Mouse (Mus musculus): ENCODE data around the gene Igfals. TPM values are rescaled to one million over a fixed set of nuclear protein-coding genes. Genes with fewer than 3 reads are reported as not detected.

The Igfals gene
- total RNA-seq, 2 experiments from 2014 or later, result not detected

Other genes with a start within 250 kb of the Igfals start
- gene Tsc2, start 233.4 kb upstream of the Igfals start, total RNA-seq (2021), result 100 to 1,000 TPM; 160 to 162 TPM
- gene Nthl1, start 233.3 kb upstream of the Igfals start, total RNA-seq (2021), result 1 to 10 TPM; 3.9 to 5.3 TPM
- 10 to 100 TPM; 47.9 to 52.4 TPM for gene Slc9a3r2, start 215.7 kb upstream of the Igfals start, total RNA-seq (2021)
- 1 to 10 TPM; 3.7 to 3.9 TPM for gene Npw, start 207.5 kb upstream of the Igfals start, total RNA-seq (2021)
- gene Zfp598, start 196.3 kb upstream of the Igfals start, total RNA-seq (2021), result 10 to 100 TPM; 36.5 to 40.7 TPM
- gene Syngr3, start 176.0 kb upstream of the Igfals start, total RNA-seq (2021), result 100 to 1,000 TPM; 197 to 204 TPM
- 10 to 100 TPM; 18.5 to 19.8 TPM for gene Gfer, start 169.8 kb upstream of the Igfals start, total RNA-seq (2021)
- gene Noxo1, start 169.8 kb upstream of the Igfals start, total RNA-seq (2021), result 1 to 10 TPM; 2.7 to 4.4 TPM
- 10 to 100 TPM; 28.5 to 29.1 TPM for gene Tbl3, start 158.3 kb upstream of the Igfals start, total RNA-seq (2021)
- not detected for gene Rnf151, start 147.9 kb upstream of the Igfals start, total RNA-seq (2021)
- gene Rps2, start 147.9 kb upstream of the Igfals start, total RNA-seq (2021), result 100 to 1,000 TPM; 494 to 506 TPM
- gene Ndufb10, start 141.5 kb upstream of the Igfals start, total RNA-seq (2021), result 100 to 1,000 TPM; 186 to 200 TPM
- 1 to 10 TPM in 1 of 2 experiments, under 1 TPM in 1; 0.79 to 1.0 TPM for gene Rpl3l, start 138.2 kb upstream of the Igfals start, total RNA-seq (2021)
- 10 to 100 TPM; 44.4 to 51.2 TPM for gene Msrb1, start 129.4 kb upstream of the Igfals start, total RNA-seq (2021)
- gene Hs3st6, start 113.0 kb upstream of the Igfals start, total RNA-seq (2021), result not detected
- not detected for gene Meiob, start 61.7 kb upstream of the Igfals start, total RNA-seq (2021)
- 100 to 1,000 TPM; 107 to 112 TPM for gene Hagh, start 25.9 kb upstream of the Igfals start, total RNA-seq (2021)
- gene Fahd1, start 15.6 kb upstream of the Igfals start, total RNA-seq (2021), result 10 to 100 TPM; 18.1 to 18.2 TPM
- 10 to 100 TPM; 37.7 to 43.4 TPM for gene Nubp2, start 20.4 kb downstream of the Igfals start, total RNA-seq (2021)
- gene Spsb3, start 20.6 kb downstream of the Igfals start, total RNA-seq (2021), result 10 to 100 TPM; 40.9 to 41.2 TPM
- gene Eme2, start 29.1 kb downstream of the Igfals start, total RNA-seq (2021), result 10 to 100 TPM; 66.9 to 83.2 TPM
- 10 to 100 TPM; 73.0 to 76.3 TPM for gene Mrps34, start 29.1 kb downstream of the Igfals start, total RNA-seq (2021)
- gene Nme3, start 30.5 kb downstream of the Igfals start, total RNA-seq (2021), result 10 to 100 TPM; 48.6 to 53.8 TPM
- gene Mapk8ip3, start 71.0 kb downstream of the Igfals start, total RNA-seq (2021), result 100 to 1,000 TPM; 312 to 326 TPM
- 10 to 100 TPM; 11.2 TPM for gene Jpt2, start 94.7 kb downstream of the Igfals start, total RNA-seq (2021)
- gene Cramp1l, start 149.8 kb downstream of the Igfals start, total RNA-seq (2021), result 10 to 100 TPM; 24.0 to 28.5 TPM
- gene Ift140, start 150.1 kb downstream of the Igfals start, total RNA-seq (2021), result 10 to 100 TPM; 25.4 to 31.9 TPM
- gene Tmem204, start 217.6 kb downstream of the Igfals start, total RNA-seq (2021), result 10 to 100 TPM; 10.1 to 10.7 TPM
- gene Telo2, start 250.0 kb downstream of the Igfals start, total RNA-seq (2021), result 10 to 100 TPM; 30.1 to 33.4 TPM

All from layer of hippocampus, postnatal 14 days (tissue).